In genomic region chr6:56703931-56704900, GRCm38 (mm10) we compare ENCODE assay signal across 8 mouse cellular contexts. TPM values are rescaled to one million over a fixed set of nuclear protein-coding genes. Genes with fewer than 3 reads are reported as not detected.
DNase-seq lines count a peak whose midpoint lies in the region; ATAC-seq and TF ChIP-seq lines count a peak whose summit lies in the region.

Lsm5 (minus strand) TSS chr6:56704710.

- H3K9me3 ChIP-seq in embryonic facial prominence, embryonic 14.5 days (ENCODE audit: control insufficient read depth, low read length) = no peaks in the 10 kb centered on the region
- H3K9me3 ChIP-seq in limb, embryonic 14.5 days (ENCODE audit: control insufficient read depth, low read length) = no peaks in the 10 kb centered on the region
- H3K9me3 ChIP-seq in midbrain, postnatal 0 days (ENCODE audit: low read length) = no peaks in the 10 kb centered on the region

- H3K4me2 ChIP-seq in embryonic facial prominence, embryonic 14.5 days (ENCODE audit: low read depth, low read length) = peak within 1 kb of the TSS; percentile 80
- peak within 1 kb of the TSS; percentile 56 for H3K4me2 ChIP-seq in limb, embryonic 14.5 days (replicated peaks; ENCODE audit: low read depth, low read length, severe bottlenecking)
- peak within 1 kb of the TSS; percentile 59 for H3K4me2 ChIP-seq in midbrain, postnatal 0 days (ENCODE audit: low read depth, low read length, poor library complexity, severe bottlenecking)

- ATAC-seq in embryonic facial prominence, embryonic 14.5 days (ENCODE audit: low read depth) = peak; percentile 96
- peak; percentile 93 for ATAC-seq in limb, embryonic 14.5 days (ENCODE audit: low FRiP score, low read depth)
- ATAC-seq in midbrain, postnatal 0 days (ENCODE audit: low FRiP score) = peak; percentile 91

- H3K4me3 ChIP-seq in embryonic facial prominence, embryonic 14.5 days (ENCODE audit: low read depth, low read length) = peak within 1 kb of the TSS; percentile 65
- H3K4me3 ChIP-seq in limb, embryonic 14.5 days (replicated peaks; ENCODE audit: low read length) = peak within 1 kb of the TSS; percentile 67
- peak within 1 kb of the TSS; percentile 56 for H3K4me3 ChIP-seq in midbrain, postnatal 0 days (ENCODE audit: low read depth, low read length)

- no peak for TF ChIP-seq POLR2A in limb, embryonic 14.5 days (IDR thresholded peaks at IDR 0.05; ENCODE audit: borderline replicate concordance, extremely low read depth, insufficient read depth, insufficient read length)

- H3K27ac ChIP-seq in embryonic facial prominence, embryonic 14.5 days (replicated peaks; ENCODE audit: low read depth, low read length) = peak within 1 kb of the TSS; percentile 40; the same call in 1 of the 2 replicates
- no peak within 1 kb of the TSS for H3K27ac ChIP-seq in limb, embryonic 14.5 days (replicated peaks; ENCODE audit: low read depth, low read length)
- 0 out of 2 replicates have a peak within 1 kb of the TSS, but pooled peaks have one; percentile 38 for H3K27ac ChIP-seq in midbrain, postnatal 0 days (ENCODE audit: low read depth, low read length)

- no peaks in the 10 kb centered on the region for H3K27me3 ChIP-seq in embryonic facial prominence, embryonic 14.5 days (replicated peaks; ENCODE audit: control insufficient read depth, insufficient read depth, low read length)
- no peaks in the 10 kb centered on the region for H3K27me3 ChIP-seq in limb, embryonic 14.5 days (ENCODE audit: control insufficient read depth, insufficient read depth, low read length)
- no peaks in the 10 kb centered on the region for H3K27me3 ChIP-seq in midbrain, postnatal 0 days (ENCODE audit: insufficient read depth, low read length)

- no peak; the same call in 1 of the 2 replicates for TF ChIP-seq CTCF in midbrain, postnatal 0 days (IDR thresholded peaks at IDR 0.05)

- 0 out of 2 replicates have a peak, but pooled peaks cover 2% of the 10 kb centered on the region for H3K4me1 ChIP-seq in embryonic facial prominence, embryonic 14.5 days (ENCODE audit: control insufficient read depth, insufficient read depth, low read length)
- H3K4me1 ChIP-seq in limb, embryonic 14.5 days (ENCODE audit: control insufficient read depth, insufficient read depth, low read length) = no peaks in the 10 kb centered on the region
- H3K4me1 ChIP-seq in midbrain, postnatal 0 days (ENCODE audit: insufficient read depth, low read length) = no peaks in the 10 kb centered on the region

- peak; percentile 97 for DNase-seq in 3T3-L1 (ENCODE audit: low read depth, low spot score)
- peak; percentile 51 to 66 for DNase-seq in adrenal gland, postnatal 4 days (ENCODE audit: low spot score in 2 of 2)
- DNase-seq in embryonic facial prominence, embryonic 14.5 days (ENCODE audit: low spot score) = peak; percentile 95
- DNase-seq in heart, adult 8-10 months (ENCODE audit: low spot score) = peak; percentile 94
- DNase-seq in kidney, adult 9 months = peak; percentile 94
- DNase-seq in limb, embryonic 14.5 days (ENCODE audit: low spot score) = peak; percentile 96
- DNase-seq in midbrain, postnatal 0 days (ENCODE audit: low spot score) = peak; percentile 96
- peak; percentile 61 to 76 for DNase-seq in spleen, postnatal 14 days (ENCODE audit: low spot score in 2 of 2)

- no peaks in the 10 kb centered on the region for H3K36me3 ChIP-seq in embryonic facial prominence, embryonic 14.5 days (ENCODE audit: control insufficient read depth, insufficient read depth, low read length)
- H3K36me3 ChIP-seq in limb, embryonic 14.5 days (ENCODE audit: control insufficient read depth, insufficient read depth, low read length) = 0 out of 2 replicates have a peak, but pooled peaks cover 4% of the 10 kb centered on the region
- H3K36me3 ChIP-seq in midbrain, postnatal 0 days (ENCODE audit: insufficient read depth, low read length) = no peaks in the 10 kb centered on the region

- H3K9ac ChIP-seq in embryonic facial prominence, embryonic 14.5 days (ENCODE audit: low read depth, low read length) = peak within 1 kb of the TSS; percentile 78
- peak within 1 kb of the TSS; percentile 72 for H3K9ac ChIP-seq in limb, embryonic 14.5 days (ENCODE audit: low read depth, low read length, severe bottlenecking)
- peak within 1 kb of the TSS; percentile 54 for H3K9ac ChIP-seq in midbrain, postnatal 0 days (replicated peaks; ENCODE audit: low read length, poor library complexity, severe bottlenecking)

- under 1% methylated on average over 40 of the region's 46 CpGs for WGBS in embryonic facial prominence, embryonic 14.5 days
- under 1% methylated on average over 46 of the region's 46 CpGs for WGBS in limb, embryonic 14.5 days
- under 1% methylated on average over 46 of the region's 46 CpGs for WGBS in midbrain, postnatal 0 days

RNA-seq across cellular contexts. Expression of gene Lsm5, which starts in this region (rescaled TPM):
- total RNA-seq in adrenal gland, postnatal 4 days (2021) = 10 to 100 TPM; 45.7 to 51.9 TPM
- polyA plus RNA-seq in embryonic facial prominence, embryonic 14.5 days (2014; fragmentation: Nextera tagmentation; extraction: Ambion mirVana) = 122 and 133 TPM in 2 replicates
- 10 to 100 TPM in 2 of 4 experiments, 1 to 10 TPM in 2; 8.3 to 19.9 (median 12.9) TPM for total RNA-seq in heart, adult 8-10 months (2022)
- polyA plus RNA-seq in limb, embryonic 14.5 days (2012; rRNA removed) = 58.5 and 122 TPM in 2 replicates
- 127 and 135 TPM in 2 replicates for polyA plus RNA-seq in limb, embryonic 14.5 days (2014; fragmentation: Nextera tagmentation; extraction: Ambion mirVana)
- 36.8 and 44.7 TPM in 2 replicates for total RNA-seq in midbrain, postnatal 0 days (2014; rRNA removed)
- 84.3 and 90.5 TPM in 2 replicates for polyA plus RNA-seq in midbrain, postnatal 0 days (2015; fragmentation: Nextera tagmentation; extraction: Ambion mirVana)
